Mouse (Mus musculus): ENCODE measurements around the gene Ltbp4.
A peak's percentile ranks its signal among the peaks of the same experiment; 100 is the strongest.

GRCm38 (mm10) chr7:27302172-27302571 lies 35.3 kb downstream of the Ltbp4 start:
- no peak for TF ChIP-seq POLR2A (IDR thresholded peaks at IDR 0.05; ENCODE audit: control insufficient read depth, extremely low read depth, insufficient read depth, low read length, poor library complexity)
- TF ChIP-seq CTCF (IDR thresholded peaks at IDR 0.05; ENCODE audit: borderline replicate concordance, control insufficient read depth, extremely low read depth, insufficient read depth, low read length, poor library complexity), result peak; percentile 91

Measured in thymus, adult 2 months (tissue).